Mouse (Mus musculus) myocyte (in vitro differentiated cells): ENCODE measurements around the gene Slc25a44. TPM values are rescaled to one million over a fixed set of nuclear protein-coding genes. Genes with fewer than 3 reads are reported as not detected.
"Not testable (repeated sequence)": the region's sequence is repeated elsewhere in the genome, so short reads cannot be mapped to it uniquely, and the experiment has no call there.

ENCODE experiments used
- H3K27me3 ChIP-seq: one replicate; pipeline ENCODE4 v1.6.1; 2011; ENCODE audit not compliant: control insufficient read depth, insufficient read depth, insufficient read length
- H3K36me3 ChIP-seq: one replicate; pipeline ENCODE4 v1.6.1; 2011; ENCODE audit not compliant: control insufficient read depth, insufficient read depth
- H3K4me2 ChIP-seq: one replicate; pipeline ENCODE4 v1.6.1; 2011; ENCODE audit warnings: low read depth, control low read depth
- H3K4me3 ChIP-seq: one replicate; pipeline ENCODE4 v1.5.1; 2011; ENCODE audit warnings: mild to moderate bottlenecking, control low read depth, moderate library complexity
- H3K79me2 ChIP-seq: one replicate; pipeline ENCODE4 v1.6.1; 2011; ENCODE audit not compliant: control insufficient read depth, insufficient read depth
- H3ac ChIP-seq: one replicate; pipeline ENCODE4 v1.6.1; 2011; ENCODE audit not compliant: control insufficient read depth, insufficient read length
- CEBPB ChIP-seq: IDR thresholded peaks from 2 replicates; pipeline ENCODE4 v1.6.1; 2011; ENCODE audit warnings: mild to moderate bottlenecking, moderate library complexity; ENCODE audit not compliant: poor library complexity, insufficient read depth, severe bottlenecking
- E2F4 ChIP-seq: IDR thresholded peaks from one replicate; pipeline ENCODE4 v1.6.1; 2011; ENCODE audit warnings: mild to moderate bottlenecking, control low read depth, moderate library complexity; ENCODE audit not compliant: insufficient read depth
- MAX ChIP-seq: IDR thresholded peaks from one replicate; pipeline ENCODE4 v1.6.1; 2011; ENCODE audit warnings: low read depth, mild to moderate bottlenecking, control low read depth
- MYOD1 ChIP-seq, 3 experiments: IDR thresholded peaks; one replicate each; pipeline ENCODE4 v1.6.1; 2011; ENCODE audit warnings: control low read depth in 2 of 3, low read depth in 2 of 3, mild to moderate bottlenecking in 2 of 3, moderate library complexity in 1 of 3; ENCODE audit not compliant: insufficient read length in 2 of 3, control insufficient read depth in 1 of 3
- MYOG ChIP-seq, 3 experiments: IDR thresholded peaks; one replicate each; pipeline ENCODE4 v1.6.1; 2011; ENCODE audit warnings: control low read depth in 2 of 3, low read depth in 2 of 3, mild to moderate bottlenecking in 2 of 3; ENCODE audit not compliant: insufficient read length in 2 of 3, control insufficient read depth in 1 of 3, insufficient read depth in 1 of 3
- POLR2A ChIP-seq: IDR thresholded peaks from one replicate; pipeline ENCODE4 v1.6.1; 2011; ENCODE audit warnings: low read depth, mild to moderate bottlenecking, control low read depth, moderate library complexity; ENCODE audit not compliant: insufficient read length
- POLR2AphosphoS2 ChIP-seq: IDR thresholded peaks from one replicate; pipeline ENCODE4 v1.6.1; 2011; ENCODE audit warnings: low read depth, control low read depth; ENCODE audit not compliant: insufficient read length
- REST ChIP-seq: IDR thresholded peaks from one replicate; pipeline ENCODE4 v1.6.1; 2011; ENCODE audit warnings: mild to moderate bottlenecking, control low read depth, moderate library complexity; ENCODE audit not compliant: insufficient read depth, insufficient read length
- SRF ChIP-seq: IDR thresholded peaks from one replicate; pipeline ENCODE4 v1.6.1; 2011; ENCODE audit warnings: low read depth; ENCODE audit not compliant: control insufficient read depth, insufficient read length
- TCF12 ChIP-seq: IDR thresholded peaks from one replicate; pipeline ENCODE4 v1.6.1; 2011; ENCODE audit warnings: mild to moderate bottlenecking, control low read depth; ENCODE audit not compliant: poor library complexity, insufficient read depth, severe bottlenecking
- TCF3 ChIP-seq: IDR thresholded peaks from one replicate; pipeline ENCODE4 v1.6.1; 2011; ENCODE audit warnings: low read depth, control low read depth; ENCODE audit not compliant: insufficient read length
- USF1 ChIP-seq: IDR thresholded peaks from one replicate; pipeline ENCODE4 v1.6.1; 2011; ENCODE audit warnings: low read depth, mild to moderate bottlenecking, control low read depth, moderate library complexity
- polyA plus RNA-seq: library from polyadenylated mRNA; unstranded; fragments of >200 nt; fragmentation: generic; extraction: Trizol; gene quantifications from one replicate; pipeline ENCODE4 v1.2.1, GENCODE M21; 2012; ENCODE audit warnings: missing spikeins

The Slc25a44 gene
- polyA plus RNA-seq, 1 experiment = 19.3 TPM

DNA sequence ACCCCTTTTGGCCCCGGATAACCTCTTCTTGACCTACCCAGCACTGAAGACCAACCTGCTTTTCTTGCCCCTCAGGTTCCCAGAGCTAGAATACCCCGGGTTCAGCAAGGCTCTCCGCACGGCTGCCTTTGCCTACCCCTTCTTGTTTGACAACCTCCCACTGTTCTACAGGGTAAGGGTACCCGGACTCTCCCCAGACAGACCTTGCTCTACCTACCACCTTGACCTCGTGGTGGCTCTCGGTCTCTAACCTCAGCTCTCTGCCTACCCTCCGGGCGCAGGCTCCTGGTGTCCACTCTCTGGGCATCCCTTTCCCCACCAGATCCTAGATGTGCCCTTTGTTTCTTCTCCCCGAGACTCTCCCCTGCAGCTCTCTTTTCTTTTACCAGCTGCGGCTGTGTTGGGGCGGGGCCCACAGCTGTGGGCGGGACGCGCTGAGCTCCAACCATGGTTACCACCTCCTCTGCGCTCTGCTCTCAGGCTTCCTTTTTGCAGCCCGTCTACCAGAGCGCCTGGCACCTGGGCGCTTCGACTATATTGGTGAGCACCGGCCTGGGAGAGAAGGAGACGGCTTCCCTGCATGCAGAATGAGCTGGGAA is 58.0 kb downstream of the Slc25a44 start:
- not testable (repeated sequence) for H3K4me3 ChIP-seq, H3K4me2 ChIP-seq, H3ac ChIP-seq, H3K36me3 ChIP-seq, H3K27me3 ChIP-seq, H3K79me2 ChIP-seq

DNA sequence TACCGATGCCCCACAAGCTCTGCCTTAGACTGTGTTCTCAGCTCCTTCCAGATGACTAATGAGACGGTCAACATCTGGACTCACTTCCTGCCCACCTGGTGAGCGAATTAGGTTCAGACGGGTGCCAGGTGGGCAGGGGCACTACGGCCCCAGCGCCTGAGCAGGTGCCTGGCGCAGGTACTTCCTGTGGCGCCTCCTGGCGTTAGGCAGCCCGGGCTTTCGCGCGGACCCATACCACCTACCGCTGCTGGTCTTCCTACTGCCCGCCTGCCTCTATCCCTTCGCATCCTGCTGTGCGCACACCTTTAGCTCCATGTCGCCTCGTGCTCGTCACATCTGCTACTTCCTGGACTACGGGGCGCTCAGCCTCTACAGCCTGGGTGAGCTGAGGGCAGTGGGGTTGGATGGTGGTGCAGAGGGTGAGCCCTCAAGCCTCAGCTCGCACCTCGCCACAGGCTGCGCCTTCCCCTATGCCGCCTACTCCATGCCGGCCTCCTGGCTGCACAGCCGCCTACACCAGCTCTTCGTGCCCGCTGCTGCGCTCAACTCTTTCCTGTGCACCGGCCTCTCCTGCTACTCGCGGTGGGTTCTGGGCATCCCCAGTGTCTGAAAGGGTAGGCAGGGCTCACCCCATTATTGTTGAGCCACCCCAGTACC is 59.1 kb downstream of the Slc25a44 start:
- H3K4me3 ChIP-seq = no peak overlapping the region
- no peaks in the 10 kb centered on the region for H3K27me3 ChIP-seq
- TF ChIP-seq TCF12 (no peak), SRF (no peak), USF1 (no peak), TCF3 (no peak), POLR2AphosphoS2 (no peak), MAX (no peak), MYOG (IDR thresholded peaks at IDR 0.05; ENCODE audit: control insufficient read depth in 1 of 3, insufficient read depth in 1 of 3, insufficient read length in 2 of 3, low read depth in 2 of 3) (no peak), CEBPB (no peak), MYOD1 (IDR thresholded peaks at IDR 0.05; ENCODE audit: control insufficient read depth in 1 of 3, insufficient read length in 2 of 3, low read depth in 2 of 3) (no peak), POLR2A (no peak)
- no peak overlapping the region for H3K4me2 ChIP-seq
- no peaks in the 10 kb centered on the region for H3K79me2 ChIP-seq
- peaks cover 5% of the 10 kb centered on the region for H3K36me3 ChIP-seq
- H3ac ChIP-seq = no peak overlapping the region

DNA sequence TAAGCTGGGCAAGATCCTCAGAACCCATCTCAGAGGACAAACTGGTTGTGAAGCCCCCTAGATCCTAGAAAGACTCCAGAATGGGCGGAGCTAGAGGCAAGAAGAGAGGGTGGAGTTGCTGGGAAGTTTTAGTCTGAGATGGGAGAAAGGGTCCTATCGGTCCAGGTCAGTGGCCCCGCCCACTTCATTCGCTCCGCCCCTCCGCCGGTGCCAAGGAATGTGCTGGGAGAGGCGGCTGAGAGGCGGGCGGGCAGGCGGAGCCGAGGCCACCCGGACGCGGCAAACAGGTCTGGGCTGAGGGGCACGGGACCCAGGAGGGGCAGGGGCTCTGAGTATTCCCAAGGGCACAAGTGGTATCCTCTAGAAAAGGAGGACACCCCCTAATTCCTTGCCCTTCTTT is 60.6 kb downstream of the Slc25a44 start, which contains the start of gene Paqr6:
Gene Paqr6 (plus strand): TSS at position 248 of the 400 bp plus-strand sequence.
- H3ac ChIP-seq = no peak within 1 kb of the TSS
- H3K79me2 ChIP-seq = no peaks in the 10 kb centered on the region
- H3K4me2 ChIP-seq = no peak within 1 kb of the TSS
- H3K36me3 ChIP-seq = peaks cover 5% of the 10 kb centered on the region
- H3K4me3 ChIP-seq = no peak within 1 kb of the TSS
- TF ChIP-seq TCF3 (no peak), SRF (no peak), REST (no peak), POLR2A (no peak), USF1 (no peak), MYOD1 (IDR thresholded peaks at IDR 0.05; ENCODE audit: control insufficient read depth in 1 of 3, insufficient read length in 2 of 3, low read depth in 2 of 3) (no peak), E2F4 (no peak)
- H3K27me3 ChIP-seq = no peaks in the 10 kb centered on the region

DNA sequence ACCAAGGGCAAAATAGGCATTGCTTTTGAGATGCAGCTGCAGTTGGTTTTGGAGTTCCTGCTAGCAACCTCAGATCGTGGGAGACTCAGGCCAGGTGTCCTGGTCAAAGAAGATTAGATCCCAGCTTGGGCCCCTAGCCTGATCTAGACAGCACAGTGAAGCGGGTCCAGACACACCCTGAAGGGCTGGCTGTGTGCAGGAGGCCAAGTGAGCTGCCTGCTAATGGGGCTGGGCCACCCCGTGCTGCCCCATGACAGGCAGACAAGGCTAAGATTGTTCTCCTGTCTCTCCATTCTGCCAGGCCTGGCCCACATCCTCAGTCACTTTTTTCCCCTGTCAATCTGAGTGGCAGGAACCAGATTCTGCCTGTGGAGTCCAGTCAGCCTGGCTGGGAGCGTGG is 61.2 kb downstream of the Slc25a44 start:
- no peak overlapping the region for H3ac ChIP-seq
- peaks cover 5% of the 10 kb centered on the region for H3K36me3 ChIP-seq
- TF ChIP-seq SRF (no peak), USF1 (no peak), POLR2AphosphoS2 (no peak), MYOG (IDR thresholded peaks at IDR 0.05; ENCODE audit: control insufficient read depth in 1 of 3, insufficient read depth in 1 of 3, insufficient read length in 2 of 3, low read depth in 2 of 3) (no peak), E2F4 (no peak), POLR2A (no peak), MYOD1 (IDR thresholded peaks at IDR 0.05; ENCODE audit: control insufficient read depth in 1 of 3, insufficient read length in 2 of 3, low read depth in 2 of 3) (no peak), TCF12 (no peak), CEBPB (no peak), REST (no peak), MAX (no peak), TCF3 (no peak)
- no peaks in the 10 kb centered on the region for H3K27me3 ChIP-seq
- H3K4me3 ChIP-seq = no peak overlapping the region
- H3K4me2 ChIP-seq = no peak overlapping the region
- no peaks in the 10 kb centered on the region for H3K79me2 ChIP-seq

DNA sequence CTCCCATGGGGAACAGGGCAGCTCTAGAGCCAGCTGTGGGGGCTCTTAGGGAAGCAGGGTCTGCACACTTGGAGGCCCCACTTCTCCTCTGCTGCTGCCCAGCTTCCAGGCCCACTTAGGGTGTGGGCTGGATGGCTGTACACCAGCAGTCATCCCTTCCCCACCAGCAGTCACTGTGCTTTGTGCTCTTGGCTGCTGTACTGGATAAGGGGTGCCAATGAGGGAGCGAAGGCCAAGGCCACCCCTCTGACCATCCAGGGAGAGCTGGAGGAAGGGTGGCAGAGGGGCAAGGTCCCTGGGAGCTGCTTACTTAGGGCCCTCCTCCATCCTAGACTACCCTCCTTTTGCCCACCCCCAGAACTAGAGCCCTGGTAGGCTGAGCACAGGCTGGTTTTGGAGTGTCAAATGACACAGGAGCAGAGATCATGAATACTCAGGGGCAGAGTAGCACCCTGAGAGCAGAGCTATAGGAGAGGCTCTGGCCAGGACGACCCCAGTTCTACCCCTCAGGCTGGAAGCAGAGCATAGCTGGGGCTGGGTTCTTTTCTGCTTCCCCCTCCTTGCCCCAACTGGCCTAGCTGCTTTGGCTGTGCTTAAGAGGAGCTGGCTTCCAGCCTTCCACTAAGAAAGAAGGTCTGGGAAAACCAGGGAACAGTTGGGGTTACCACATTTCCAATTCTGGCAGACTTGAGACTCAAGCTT is 63.2 kb downstream of the Slc25a44 start:
- Histone ChIP-seq H3K36me3 (peaks cover 13% of the 10 kb centered on the region), H3K4me3 (no peak overlapping the region), H3K4me2 (no peak overlapping the region), H3ac (no peak overlapping the region), H3K27me3 (no peaks in the 10 kb centered on the region), H3K79me2 (no peaks in the 10 kb centered on the region)
- TF ChIP-seq E2F4 = no peak
- TF ChIP-seq SRF = no peak
- no peak for TF ChIP-seq TCF12
- TF ChIP-seq REST = no peak
- no peak for TF ChIP-seq CEBPB
- no peak for TF ChIP-seq TCF3
- TF ChIP-seq MAX = no peak
- no peak for TF ChIP-seq POLR2A
- TF ChIP-seq POLR2AphosphoS2 = no peak
- no peak for TF ChIP-seq MYOG (IDR thresholded peaks at IDR 0.05; ENCODE audit: control insufficient read depth in 1 of 3, insufficient read depth in 1 of 3, insufficient read length in 2 of 3, low read depth in 2 of 3)
- no peak for TF ChIP-seq USF1
- TF ChIP-seq MYOD1 (IDR thresholded peaks at IDR 0.05; ENCODE audit: control insufficient read depth in 1 of 3, insufficient read length in 2 of 3, low read depth in 2 of 3) = no peak
